Mouse (Mus musculus) myocyte (in vitro differentiated cells): ENCODE measurements around the gene Hnf1b. TPM values are rescaled to one million over a fixed set of nuclear protein-coding genes. Genes with fewer than 3 reads are reported as not detected.

Experiments
- H3K27me3 ChIP-seq: one replicate; pipeline ENCODE4 v1.6.1; 2011; ENCODE audit not compliant: control insufficient read depth, insufficient read depth, insufficient read length
- H3K36me3 ChIP-seq: one replicate; pipeline ENCODE4 v1.6.1; 2011; ENCODE audit not compliant: control insufficient read depth, insufficient read depth
- H3K4me2 ChIP-seq: one replicate; pipeline ENCODE4 v1.6.1; 2011; ENCODE audit warnings: low read depth, control low read depth
- H3K4me3 ChIP-seq: one replicate; pipeline ENCODE4 v1.5.1; 2011; ENCODE audit warnings: mild to moderate bottlenecking, control low read depth, moderate library complexity
- H3K79me2 ChIP-seq: one replicate; pipeline ENCODE4 v1.6.1; 2011; ENCODE audit not compliant: control insufficient read depth, insufficient read depth
- H3ac ChIP-seq: one replicate; pipeline ENCODE4 v1.6.1; 2011; ENCODE audit not compliant: control insufficient read depth, insufficient read length
- CEBPB ChIP-seq: IDR thresholded peaks from 2 replicates; pipeline ENCODE4 v1.6.1; 2011; ENCODE audit warnings: mild to moderate bottlenecking, moderate library complexity; ENCODE audit not compliant: poor library complexity, insufficient read depth, severe bottlenecking
- E2F4 ChIP-seq: IDR thresholded peaks from one replicate; pipeline ENCODE4 v1.6.1; 2011; ENCODE audit warnings: mild to moderate bottlenecking, control low read depth, moderate library complexity; ENCODE audit not compliant: insufficient read depth
- MAX ChIP-seq: IDR thresholded peaks from one replicate; pipeline ENCODE4 v1.6.1; 2011; ENCODE audit warnings: low read depth, mild to moderate bottlenecking, control low read depth
- MYOD1 ChIP-seq, 3 experiments: IDR thresholded peaks; one replicate each; pipeline ENCODE4 v1.6.1; 2011; ENCODE audit warnings: control low read depth in 2 of 3, low read depth in 2 of 3, mild to moderate bottlenecking in 2 of 3, moderate library complexity in 1 of 3; ENCODE audit not compliant: insufficient read length in 2 of 3, control insufficient read depth in 1 of 3
- MYOG ChIP-seq, 3 experiments: IDR thresholded peaks; one replicate each; pipeline ENCODE4 v1.6.1; 2011; ENCODE audit warnings: control low read depth in 2 of 3, low read depth in 2 of 3, mild to moderate bottlenecking in 2 of 3; ENCODE audit not compliant: insufficient read length in 2 of 3, control insufficient read depth in 1 of 3, insufficient read depth in 1 of 3
- POLR2A ChIP-seq: IDR thresholded peaks from one replicate; pipeline ENCODE4 v1.6.1; 2011; ENCODE audit warnings: low read depth, mild to moderate bottlenecking, control low read depth, moderate library complexity; ENCODE audit not compliant: insufficient read length
- POLR2AphosphoS2 ChIP-seq: IDR thresholded peaks from one replicate; pipeline ENCODE4 v1.6.1; 2011; ENCODE audit warnings: low read depth, control low read depth; ENCODE audit not compliant: insufficient read length
- REST ChIP-seq: IDR thresholded peaks from one replicate; pipeline ENCODE4 v1.6.1; 2011; ENCODE audit warnings: mild to moderate bottlenecking, control low read depth, moderate library complexity; ENCODE audit not compliant: insufficient read depth, insufficient read length
- SRF ChIP-seq: IDR thresholded peaks from one replicate; pipeline ENCODE4 v1.6.1; 2011; ENCODE audit warnings: low read depth; ENCODE audit not compliant: control insufficient read depth, insufficient read length
- TCF12 ChIP-seq: IDR thresholded peaks from one replicate; pipeline ENCODE4 v1.6.1; 2011; ENCODE audit warnings: mild to moderate bottlenecking, control low read depth; ENCODE audit not compliant: poor library complexity, insufficient read depth, severe bottlenecking
- TCF3 ChIP-seq: IDR thresholded peaks from one replicate; pipeline ENCODE4 v1.6.1; 2011; ENCODE audit warnings: low read depth, control low read depth; ENCODE audit not compliant: insufficient read length
- USF1 ChIP-seq: IDR thresholded peaks from one replicate; pipeline ENCODE4 v1.6.1; 2011; ENCODE audit warnings: low read depth, mild to moderate bottlenecking, control low read depth, moderate library complexity
- polyA plus RNA-seq: library from polyadenylated mRNA; unstranded; fragments of >200 nt; fragmentation: generic; extraction: Trizol; gene quantifications from one replicate; pipeline ENCODE4 v1.2.1, GENCODE M21; 2012; ENCODE audit warnings: missing spikeins

The Hnf1b gene
- polyA plus RNA-seq, 1 experiment = not detected

GRCm38 (mm10) chr11:83819806-83820483 lies 29.9 kb upstream of the Hnf1b start:
- Histone ChIP-seq H3K79me2 (no peaks in the 10 kb centered on the region), H3K36me3 (no peaks in the 10 kb centered on the region), H3ac (no peak overlapping the region), H3K27me3 (peaks cover 23% of the 10 kb centered on the region), H3K4me2 (no peak overlapping the region), H3K4me3 (no peak overlapping the region)
- TF ChIP-seq USF1 = no peak
- TF ChIP-seq TCF3 = no peak
- no peak for TF ChIP-seq CEBPB
- no peak for TF ChIP-seq E2F4
- no peak for TF ChIP-seq POLR2AphosphoS2
- no peak for TF ChIP-seq POLR2A
- TF ChIP-seq MYOG (IDR thresholded peaks at IDR 0.05; ENCODE audit: control insufficient read depth in 1 of 3, insufficient read depth in 1 of 3, insufficient read length in 2 of 3, low read depth in 2 of 3) = no peak
- no peak for TF ChIP-seq MYOD1 (IDR thresholded peaks at IDR 0.05; ENCODE audit: control insufficient read depth in 1 of 3, insufficient read length in 2 of 3, low read depth in 2 of 3)
- no peak for TF ChIP-seq TCF12
- no peak for TF ChIP-seq SRF

DNA sequence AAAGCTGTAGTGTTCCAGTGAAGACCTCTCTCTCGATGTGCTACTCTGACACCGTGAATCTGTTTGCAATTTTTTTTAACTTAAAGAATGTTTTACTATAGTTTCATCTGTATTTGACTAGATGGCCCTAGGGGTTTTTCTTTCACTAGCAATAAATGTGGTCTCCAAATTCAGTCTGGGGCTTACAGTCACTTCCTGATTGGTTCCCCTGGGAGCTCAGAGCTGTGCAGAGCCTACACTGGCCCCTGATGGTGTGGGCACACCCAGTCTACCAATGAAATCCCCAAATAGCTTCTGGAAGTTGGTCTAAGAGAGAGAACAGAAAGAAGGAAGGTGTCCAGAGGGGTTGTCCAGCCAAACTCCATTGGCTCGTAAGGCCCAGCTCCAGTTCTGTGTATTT lies 23.7 kb upstream of the Hnf1b start:
- H3K4me3 ChIP-seq = no peak overlapping the region
- H3K27me3 ChIP-seq = no peaks in the 10 kb centered on the region
- no peak overlapping the region for H3K4me2 ChIP-seq
- no peaks in the 10 kb centered on the region for H3K79me2 ChIP-seq
- TF ChIP-seq TCF3 (no peak), TCF12 (no peak), MAX (no peak), SRF (no peak), POLR2A (no peak), POLR2AphosphoS2 (no peak), USF1 (no peak), E2F4 (no peak), REST (no peak), CEBPB (no peak)
- no peak overlapping the region for H3ac ChIP-seq
- no peaks in the 10 kb centered on the region for H3K36me3 ChIP-seq

DNA sequence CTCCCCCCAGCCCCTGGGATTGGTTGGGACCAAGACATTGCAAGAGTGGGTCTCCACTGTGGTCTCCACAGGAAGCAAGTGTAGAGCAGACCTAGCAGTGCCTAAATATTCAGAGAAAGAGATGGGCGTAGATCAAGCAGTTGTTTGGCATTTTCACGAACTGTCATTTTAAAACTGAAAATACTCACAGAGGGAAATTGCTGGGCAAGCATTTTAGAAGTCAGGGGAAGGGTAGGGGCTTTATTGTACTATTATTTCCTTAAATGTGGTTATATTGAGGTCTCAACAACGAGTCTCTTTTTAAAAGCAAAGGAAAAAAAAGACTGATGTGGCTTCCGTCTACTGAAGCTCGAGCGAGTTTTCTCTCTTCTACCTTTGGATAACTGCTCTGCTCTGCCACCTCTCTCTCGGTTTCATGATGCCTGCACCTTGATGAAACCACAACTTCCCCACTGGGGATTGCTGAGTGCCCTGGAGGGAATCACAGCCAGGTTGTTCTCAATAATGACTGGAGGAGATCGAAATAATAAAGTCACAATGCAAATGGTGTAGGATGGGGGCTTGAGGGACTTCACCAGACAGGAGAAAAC lies 21.2 kb upstream of the Hnf1b start:
- Histone ChIP-seq H3K27me3 (no peaks in the 10 kb centered on the region), H3ac (no peak overlapping the region), H3K36me3 (no peaks in the 10 kb centered on the region), H3K4me2 (no peak overlapping the region), H3K79me2 (no peaks in the 10 kb centered on the region), H3K4me3 (no peak overlapping the region)
- TF ChIP-seq CEBPB (no peak), E2F4 (no peak), TCF3 (no peak)

- Histone ChIP-seq H3K79me2 (no peaks in the 10 kb centered on the region), H3K4me2 (no peak overlapping the region), H3ac (no peak overlapping the region), H3K36me3 (no peaks in the 10 kb centered on the region), H3K4me3 (no peak overlapping the region), H3K27me3 (no peaks in the 10 kb centered on the region)
- TF ChIP-seq TCF12 (no peak), USF1 (no peak), POLR2AphosphoS2 (no peak), TCF3 (no peak), SRF (no peak), REST (no peak), MYOG (IDR thresholded peaks at IDR 0.05; ENCODE audit: control insufficient read depth in 1 of 3, insufficient read depth in 1 of 3, insufficient read length in 2 of 3, low read depth in 2 of 3) (no peak)
These were observed 17.5 kb upstream of the Hnf1b start for GRCm38 (mm10) chr11:83832389-83832788.

DNA sequence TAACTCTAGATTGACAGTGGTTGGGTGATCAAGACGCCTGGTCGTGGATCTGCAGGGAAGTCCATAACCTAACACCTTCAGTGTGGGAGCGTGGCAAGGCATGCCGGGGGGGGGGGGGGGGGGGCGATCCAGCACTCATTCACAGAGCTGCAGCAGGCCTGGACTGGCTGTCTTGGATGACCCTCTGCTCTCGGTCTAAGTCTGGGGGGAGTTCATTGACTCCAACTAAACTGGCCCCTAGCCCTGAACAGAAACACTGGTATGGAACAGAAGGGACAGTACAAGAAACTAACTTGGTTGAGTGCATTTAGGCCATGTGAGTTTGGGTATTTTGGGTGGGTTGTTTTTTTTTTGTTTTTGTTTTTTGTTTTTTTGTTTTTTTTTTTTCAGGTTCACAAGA lies 16.3 kb upstream of the Hnf1b start:
- TF ChIP-seq MYOD1 (IDR thresholded peaks at IDR 0.05; ENCODE audit: control insufficient read depth in 1 of 3, insufficient read length in 2 of 3, low read depth in 2 of 3) = no peak
- no peak overlapping the region for H3K4me2 ChIP-seq
- H3ac ChIP-seq = no peak overlapping the region
- no peak overlapping the region for H3K4me3 ChIP-seq
- no peaks in the 10 kb centered on the region for H3K27me3 ChIP-seq
- H3K36me3 ChIP-seq = no peaks in the 10 kb centered on the region
- no peaks in the 10 kb centered on the region for H3K79me2 ChIP-seq
